Mouse (Mus musculus): ENCODE measurements around the gene Lefty1. TPM values are rescaled to one million over a fixed set of nuclear protein-coding genes. Genes with fewer than 3 reads are reported as not detected.
A peak's percentile ranks its signal among the peaks of the same experiment; 100 is the strongest.

Lefty1 gene
- polyA plus RNA-seq, 2 experiments: 2.7 to 4.8 TPM

GRCm38 (mm10) chr1:180901107-180901506, 33.7 kb upstream of the Lefty1 start:
- peaks cover 6% of the 10 kb centered on the region for H3K36me3 ChIP-seq (ENCODE audit: control insufficient read depth, insufficient read depth, low read length)
- TF ChIP-seq POLR2A (IDR thresholded peaks at IDR 0.05; ENCODE audit: borderline replicate concordance, extremely low read depth, insufficient read depth, insufficient read length): no peak
- ATAC-seq (ENCODE audit: low FRiP score, low read depth): no peak
- H3K9me3 ChIP-seq (ENCODE audit: control insufficient read depth, low read length): no peaks in the 10 kb centered on the region
- no peaks in the 10 kb centered on the region for H3K27me3 ChIP-seq (ENCODE audit: control insufficient read depth, insufficient read depth, low read length)
- no peak overlapping the region for H3K9ac ChIP-seq (ENCODE audit: low read depth, low read length, severe bottlenecking)
- H3K27ac ChIP-seq (replicated peaks; ENCODE audit: low read depth, low read length): no peak overlapping the region
- H3K4me2 ChIP-seq (replicated peaks; ENCODE audit: low read depth, low read length, severe bottlenecking): no peak overlapping the region
- peak; percentile 47 for DNase-seq (ENCODE audit: low spot score)
- H3K4me1 ChIP-seq (ENCODE audit: control insufficient read depth, insufficient read depth, low read length): peaks cover 12% of the 10 kb centered on the region
- WGBS: 0% methylated on average over 4 of the region's 4 CpGs
- H3K4me3 ChIP-seq (replicated peaks; ENCODE audit: low read length): no peak overlapping the region

GRCm38 (mm10) chr1:180902915-180903314, 31.9 kb upstream of the Lefty1 start:
- WGBS: 30% methylated on average over 5 of the region's 5 CpGs
- TF ChIP-seq POLR2A (IDR thresholded peaks at IDR 0.05; ENCODE audit: borderline replicate concordance, extremely low read depth, insufficient read depth, insufficient read length): no peak
- no peaks in the 10 kb centered on the region for H3K27me3 ChIP-seq (ENCODE audit: control insufficient read depth, insufficient read depth, low read length)
- no peak overlapping the region for H3K4me3 ChIP-seq (replicated peaks; ENCODE audit: low read length)
- no peaks in the 10 kb centered on the region for H3K9me3 ChIP-seq (ENCODE audit: control insufficient read depth, low read length)
- H3K9ac ChIP-seq (ENCODE audit: low read depth, low read length, severe bottlenecking): no peak overlapping the region
- no peak for ATAC-seq (ENCODE audit: low FRiP score, low read depth)
- H3K36me3 ChIP-seq (ENCODE audit: control insufficient read depth, insufficient read depth, low read length): peaks cover 24% of the 10 kb centered on the region
- no peak overlapping the region for H3K4me2 ChIP-seq (replicated peaks; ENCODE audit: low read depth, low read length, severe bottlenecking)
- peaks cover 12% of the 10 kb centered on the region for H3K4me1 ChIP-seq (ENCODE audit: control insufficient read depth, insufficient read depth, low read length)
- no peak for DNase-seq (ENCODE audit: low spot score)
- no peak overlapping the region for H3K27ac ChIP-seq (replicated peaks; ENCODE audit: low read depth, low read length)

- ATAC-seq (ENCODE audit: low FRiP score, low read depth) (no peak), DNase-seq (ENCODE audit: low spot score) (no peak)
- 39% methylated on average over 10 of the region's 10 CpGs for WGBS
- no peaks in the 10 kb centered on the region for H3K9me3 ChIP-seq (ENCODE audit: control insufficient read depth, low read length)
- H3K27ac ChIP-seq (replicated peaks; ENCODE audit: low read depth, low read length): peak overlapping the region; percentile 56; the same call in 1 of the 2 replicates
- peaks cover 31% of the 10 kb centered on the region for H3K36me3 ChIP-seq (ENCODE audit: control insufficient read depth, insufficient read depth, low read length)
- H3K4me2 ChIP-seq (replicated peaks; ENCODE audit: low read depth, low read length, severe bottlenecking): peak overlapping the region; percentile 85
- H3K4me3 ChIP-seq (replicated peaks; ENCODE audit: low read length): peak overlapping the region; percentile 84
- no peak for TF ChIP-seq POLR2A (IDR thresholded peaks at IDR 0.05; ENCODE audit: borderline replicate concordance, extremely low read depth, insufficient read depth, insufficient read length)
- no peaks in the 10 kb centered on the region for H3K27me3 ChIP-seq (ENCODE audit: control insufficient read depth, insufficient read depth, low read length)
- peak overlapping the region; percentile 95 for H3K9ac ChIP-seq (ENCODE audit: low read depth, low read length, severe bottlenecking)
- H3K4me1 ChIP-seq (ENCODE audit: control insufficient read depth, insufficient read depth, low read length): peaks cover 12% of the 10 kb centered on the region
Measured at GRCm38 (mm10) chr1:180903666-180904038, 31.2 kb upstream of the Lefty1 start.

- peak within 1 kb of the TSS; percentile 85 for H3K4me2 ChIP-seq (replicated peaks; ENCODE audit: low read depth, low read length, severe bottlenecking)
- H3K9ac ChIP-seq (ENCODE audit: low read depth, low read length, severe bottlenecking): peak within 1 kb of the TSS; percentile 95
- peaks cover 37% of the 10 kb centered on the region for H3K36me3 ChIP-seq (ENCODE audit: control insufficient read depth, insufficient read depth, low read length)
- H3K4me3 ChIP-seq (replicated peaks; ENCODE audit: low read length): peak within 1 kb of the TSS; percentile 84
- ATAC-seq (ENCODE audit: low FRiP score, low read depth): peak; percentile 99
- DNase-seq (ENCODE audit: low spot score): peak; percentile 98
- H3K27ac ChIP-seq (replicated peaks; ENCODE audit: low read depth, low read length): peak within 1 kb of the TSS; percentile 83
- H3K9me3 ChIP-seq (ENCODE audit: control insufficient read depth, low read length): no peaks in the 10 kb centered on the region
- TF ChIP-seq POLR2A (IDR thresholded peaks at IDR 0.05; ENCODE audit: borderline replicate concordance, extremely low read depth, insufficient read depth, insufficient read length): 0 out of 2 replicates have a peak, but pooled peaks have one; percentile 26
- H3K4me1 ChIP-seq (ENCODE audit: control insufficient read depth, insufficient read depth, low read length): peaks cover 12% of the 10 kb centered on the region
- under 1% methylated on average over 52 of the region's 52 CpGs for WGBS
- no peaks in the 10 kb centered on the region for H3K27me3 ChIP-seq (ENCODE audit: control insufficient read depth, insufficient read depth, low read length)
Measured at GRCm38 (mm10) chr1:180904039-180904814, 30.6 kb upstream of the Lefty1 start, which contains the start of gene Pycr2. Gene Pycr2 (plus strand): TSS chr1:180904293.

DNA sequence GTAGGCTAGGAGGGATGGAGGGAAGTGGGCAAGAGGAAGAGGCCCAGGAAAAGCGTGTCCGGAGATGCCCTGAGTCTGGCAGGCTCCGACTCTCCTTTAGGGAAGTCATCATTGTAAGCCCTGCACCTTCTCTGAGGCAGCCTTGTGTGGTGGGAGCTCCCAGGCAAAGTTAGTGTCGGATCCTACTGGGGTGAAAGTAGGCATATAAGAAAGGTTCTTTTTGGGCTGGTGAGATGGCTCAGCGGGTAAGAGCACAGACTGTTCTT, 30.1 kb upstream of the Lefty1 start:
- under 1% methylated on average over 5 of the region's 5 CpGs for WGBS
- TF ChIP-seq POLR2A (IDR thresholded peaks at IDR 0.05; ENCODE audit: borderline replicate concordance, extremely low read depth, insufficient read depth, insufficient read length): no peak
- H3K27ac ChIP-seq (replicated peaks; ENCODE audit: low read depth, low read length): peak overlapping the region; percentile 83
- DNase-seq (ENCODE audit: low spot score) (no peak), ATAC-seq (ENCODE audit: low FRiP score, low read depth) (no peak)
- peak overlapping the region; percentile 95 for H3K9ac ChIP-seq (ENCODE audit: low read depth, low read length, severe bottlenecking)
- peaks cover 12% of the 10 kb centered on the region for H3K4me1 ChIP-seq (ENCODE audit: control insufficient read depth, insufficient read depth, low read length)
- no peaks in the 10 kb centered on the region for H3K9me3 ChIP-seq (ENCODE audit: control insufficient read depth, low read length)
- peak overlapping the region; percentile 85 for H3K4me2 ChIP-seq (replicated peaks; ENCODE audit: low read depth, low read length, severe bottlenecking)
- no peaks in the 10 kb centered on the region for H3K27me3 ChIP-seq (ENCODE audit: control insufficient read depth, insufficient read depth, low read length)
- H3K4me3 ChIP-seq (replicated peaks; ENCODE audit: low read length): peak overlapping the region; percentile 84
- peaks cover 37% of the 10 kb centered on the region for H3K36me3 ChIP-seq (ENCODE audit: control insufficient read depth, insufficient read depth, low read length)
